Mouse (Mus musculus): Measurements from ENCODE around the gene Syngr1. TPM values are rescaled to one million over a fixed set of nuclear protein-coding genes. Genes with fewer than 3 reads are reported as not detected.

Gene Syngr1
- polyA plus RNA-seq, 1 experiment from 2014 or later: 14.3 TPM

DNA sequence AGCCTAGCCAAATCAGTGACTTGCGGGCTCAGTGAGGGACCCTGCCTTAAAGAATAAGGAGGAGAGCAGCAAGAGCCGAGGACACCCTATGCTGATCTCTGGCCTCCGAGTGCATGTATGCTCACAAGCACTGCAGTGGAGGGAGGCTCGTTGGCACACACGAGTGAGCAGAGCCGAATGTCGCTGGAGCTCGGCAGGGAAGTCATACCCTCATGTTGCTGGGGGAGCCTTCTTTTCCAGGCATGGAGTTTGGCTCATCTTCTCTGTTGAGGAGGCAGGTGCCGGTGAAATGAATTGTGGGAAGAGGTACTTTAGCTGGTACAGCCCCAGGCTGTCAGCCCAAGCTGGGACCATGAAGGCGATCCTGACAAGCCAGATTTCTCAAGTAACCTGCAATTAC, 5.3 kb downstream of the Syngr1 start:
- 56% methylated on average over 10 of the region's 10 CpGs for WGBS
- ATAC-seq (ENCODE audit: low FRiP score, low TSS enrichment): no peak
- Histone ChIP-seq H3K36me3 (ENCODE audit: insufficient read depth, low read length) (no peaks in the 10 kb centered on the region), H3K27me3 (ENCODE audit: insufficient read depth, low read length) (peaks cover 34% of the 10 kb centered on the region), H3K9ac (replicated peaks; ENCODE audit: low read length) (no peak overlapping the region), H3K27ac (ENCODE audit: low read length) (no peak overlapping the region), H3K9me3 (ENCODE audit: low read length) (no peaks in the 10 kb centered on the region), H3K4me3 (ENCODE audit: low read length) (no peak overlapping the region), H3K4me2 (replicated peaks; ENCODE audit: low read depth, low read length) (no peak overlapping the region), H3K4me1 (ENCODE audit: insufficient read depth, low read length) (no peaks in the 10 kb centered on the region; the same call in 1 of the 2 replicates)

DNA sequence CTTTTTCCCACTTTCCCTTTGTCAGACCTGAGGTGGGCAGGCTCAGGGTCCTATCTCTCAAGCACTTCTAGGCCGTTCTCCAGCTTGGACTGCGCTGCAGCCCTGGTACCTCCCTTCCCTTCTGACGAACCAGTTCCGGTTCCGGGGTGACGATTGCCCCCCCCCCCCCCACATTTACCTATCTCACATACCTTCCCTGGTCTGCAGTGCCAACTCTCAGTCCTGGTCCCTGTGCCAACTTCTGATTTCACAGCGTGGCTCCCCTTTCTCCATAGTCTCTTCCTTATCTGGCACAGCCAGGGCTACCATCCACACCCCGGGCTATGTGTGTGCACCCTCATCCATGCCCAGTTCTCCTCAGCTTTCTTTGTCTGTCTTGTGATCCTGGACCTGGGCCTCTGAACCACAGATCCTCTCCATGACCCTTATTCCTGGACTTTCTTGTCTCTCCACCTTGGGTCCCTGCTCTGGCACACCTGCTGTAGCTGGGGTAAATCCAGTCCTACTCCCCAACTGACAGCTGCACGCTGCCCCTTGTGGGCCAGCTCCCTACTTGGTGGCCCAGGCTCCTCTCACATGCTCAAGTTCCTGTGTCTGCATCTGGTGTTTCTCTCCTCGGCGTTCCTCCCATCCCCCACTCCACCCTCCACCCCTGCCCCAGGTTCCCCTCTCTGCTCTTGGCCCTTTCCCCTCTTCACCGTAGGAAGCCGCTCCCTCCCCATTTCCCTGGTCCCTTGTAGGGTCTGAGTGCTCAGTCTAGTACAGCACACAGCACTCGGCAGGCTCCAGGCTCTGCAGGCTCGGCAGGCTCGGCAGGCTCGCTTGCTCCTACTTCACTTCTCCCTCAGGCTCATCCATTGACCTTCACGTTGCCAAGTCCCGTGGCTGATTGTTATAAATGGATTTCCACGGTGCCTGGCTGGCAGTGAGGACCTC, 6.1 kb downstream of the Syngr1 start:
- H3K4me3 ChIP-seq (ENCODE audit: low read length): no peak overlapping the region
- H3K9me3 ChIP-seq (ENCODE audit: low read length): no peaks in the 10 kb centered on the region
- H3K27me3 ChIP-seq (ENCODE audit: insufficient read depth, low read length): peaks cover 26% of the 10 kb centered on the region
- H3K4me2 ChIP-seq (replicated peaks; ENCODE audit: low read depth, low read length): 0 out of 2 replicates have a peak overlapping the region, but pooled peaks have one; percentile 23
- peak; percentile 75 for ATAC-seq (ENCODE audit: low FRiP score, low TSS enrichment)
- no peak overlapping the region; the same call in 1 of the 2 replicates for H3K9ac ChIP-seq (replicated peaks; ENCODE audit: low read length)
- H3K36me3 ChIP-seq (ENCODE audit: insufficient read depth, low read length): no peaks in the 10 kb centered on the region
- H3K27ac ChIP-seq (ENCODE audit: low read length): no peak overlapping the region
- no peaks in the 10 kb centered on the region; the same call in 1 of the 2 replicates for H3K4me1 ChIP-seq (ENCODE audit: insufficient read depth, low read length)
- WGBS: 20% methylated on average over 19 of the region's 20 CpGs

DNA sequence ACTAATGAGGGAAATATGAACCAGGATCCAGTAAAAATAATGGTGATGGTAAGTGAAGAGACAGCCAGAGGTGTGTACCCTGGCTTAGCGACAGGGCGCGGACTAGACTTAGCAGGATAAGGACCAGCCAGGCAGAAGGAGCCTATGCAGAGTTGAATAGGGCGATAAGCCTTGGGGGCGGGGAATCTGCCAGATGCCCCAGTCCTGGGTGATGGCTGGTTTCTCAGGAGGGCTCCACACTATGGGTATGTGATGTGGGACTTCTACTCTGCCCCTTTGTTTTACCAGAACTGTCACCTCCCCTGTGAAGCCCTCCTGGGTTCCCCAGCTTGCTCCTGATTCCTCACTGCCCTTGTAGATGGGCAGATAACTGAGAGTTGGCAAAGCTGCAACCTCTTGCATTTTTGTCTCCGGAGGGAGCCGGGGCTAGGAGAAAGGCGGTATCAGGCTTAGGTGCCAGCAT, 6.9 kb downstream of the Syngr1 start:
- no peak for ATAC-seq (ENCODE audit: low FRiP score, low TSS enrichment)
- Histone ChIP-seq H3K4me2 (replicated peaks; ENCODE audit: low read depth, low read length) (no peak overlapping the region), H3K4me1 (ENCODE audit: insufficient read depth, low read length) (no peaks in the 10 kb centered on the region; the same call in 1 of the 2 replicates), H3K27me3 (ENCODE audit: insufficient read depth, low read length) (peaks cover 18% of the 10 kb centered on the region), H3K36me3 (ENCODE audit: insufficient read depth, low read length) (no peaks in the 10 kb centered on the region), H3K27ac (ENCODE audit: low read length) (no peak overlapping the region), H3K9me3 (ENCODE audit: low read length) (no peaks in the 10 kb centered on the region), H3K4me3 (ENCODE audit: low read length) (no peak overlapping the region), H3K9ac (replicated peaks; ENCODE audit: low read length) (no peak overlapping the region)
- WGBS: 37% methylated on average over 8 of the region's 8 CpGs

GRCm38 (mm10) chr15:80098809-80099208, 7.7 kb downstream of the Syngr1 start:
- Histone ChIP-seq H3K4me1 (ENCODE audit: insufficient read depth, low read length) (no peaks in the 10 kb centered on the region; the same call in 1 of the 2 replicates), H3K4me2 (replicated peaks; ENCODE audit: low read depth, low read length) (no peak overlapping the region), H3K27ac (ENCODE audit: low read length) (no peak overlapping the region), H3K27me3 (ENCODE audit: insufficient read depth, low read length) (peaks cover 10% of the 10 kb centered on the region; the same call in 1 of the 2 replicates), H3K4me3 (ENCODE audit: low read length) (no peak overlapping the region), H3K9me3 (ENCODE audit: low read length) (no peaks in the 10 kb centered on the region), H3K36me3 (ENCODE audit: insufficient read depth, low read length) (no peaks in the 10 kb centered on the region), H3K9ac (replicated peaks; ENCODE audit: low read length) (0 out of 2 replicates have a peak overlapping the region, but pooled peaks have one; percentile 4)
- WGBS: 37% methylated on average over 9 of the region's 9 CpGs
- ATAC-seq (ENCODE audit: low FRiP score, low TSS enrichment): no peak

DNA sequence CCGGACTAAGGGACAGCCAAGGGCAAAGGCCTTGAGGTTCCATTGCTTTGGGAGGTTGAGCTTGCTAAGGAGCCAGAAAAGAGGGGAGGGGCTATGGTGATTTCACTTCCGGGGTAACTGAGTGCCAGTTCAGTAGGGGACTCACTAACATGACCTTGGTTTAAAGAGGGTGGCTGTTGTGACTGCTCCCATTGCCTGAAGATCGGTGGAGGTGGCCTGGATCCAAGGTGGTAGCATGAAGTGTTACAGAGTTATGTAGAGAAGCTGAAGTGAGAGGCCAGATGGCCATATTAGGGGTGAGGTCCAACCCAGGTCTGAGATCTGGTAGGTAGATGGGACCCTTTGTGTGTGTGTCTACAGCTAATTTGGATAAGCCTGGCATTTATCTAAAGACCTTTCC, 8.3 kb downstream of the Syngr1 start:
- H3K36me3 ChIP-seq (ENCODE audit: insufficient read depth, low read length): no peaks in the 10 kb centered on the region
- H3K27me3 ChIP-seq (ENCODE audit: insufficient read depth, low read length): 0 out of 2 replicates have a peak, but pooled peaks cover 9% of the 10 kb centered on the region
- 58% methylated on average over 3 of the region's 3 CpGs for WGBS
- no peak overlapping the region for H3K9ac ChIP-seq (replicated peaks; ENCODE audit: low read length)
- H3K27ac ChIP-seq (ENCODE audit: low read length): no peak overlapping the region
- H3K9me3 ChIP-seq (ENCODE audit: low read length): no peaks in the 10 kb centered on the region
- no peak for ATAC-seq (ENCODE audit: low FRiP score, low TSS enrichment)
- no peak overlapping the region for H3K4me3 ChIP-seq (ENCODE audit: low read length)
- no peaks in the 10 kb centered on the region; the same call in 1 of the 2 replicates for H3K4me1 ChIP-seq (ENCODE audit: insufficient read depth, low read length)
- H3K4me2 ChIP-seq (replicated peaks; ENCODE audit: low read depth, low read length): no peak overlapping the region

GRCm38 (mm10) chr15:80100196-80100595, 9.1 kb downstream of the Syngr1 start:
- H3K27me3 ChIP-seq (ENCODE audit: insufficient read depth, low read length): 0 out of 2 replicates have a peak, but pooled peaks cover 9% of the 10 kb centered on the region
- no peaks in the 10 kb centered on the region; the same call in 1 of the 2 replicates for H3K4me1 ChIP-seq (ENCODE audit: insufficient read depth, low read length)
- no peaks in the 10 kb centered on the region for H3K36me3 ChIP-seq (ENCODE audit: insufficient read depth, low read length)
- no peak overlapping the region for H3K4me3 ChIP-seq (ENCODE audit: low read length)
- 82% methylated on average over 3 of the region's 3 CpGs for WGBS
- no peaks in the 10 kb centered on the region for H3K9me3 ChIP-seq (ENCODE audit: low read length)
- no peak overlapping the region for H3K27ac ChIP-seq (ENCODE audit: low read length)
- no peak overlapping the region for H3K4me2 ChIP-seq (replicated peaks; ENCODE audit: low read depth, low read length)
- ATAC-seq (ENCODE audit: low FRiP score, low TSS enrichment): no peak
- H3K9ac ChIP-seq (replicated peaks; ENCODE audit: low read length): no peak overlapping the region

- Histone ChIP-seq H3K9ac (replicated peaks; ENCODE audit: low read length) (no peak overlapping the region), H3K4me3 (ENCODE audit: low read length) (no peak overlapping the region), H3K36me3 (ENCODE audit: insufficient read depth, low read length) (no peaks in the 10 kb centered on the region), H3K27ac (ENCODE audit: low read length) (no peak overlapping the region), H3K9me3 (ENCODE audit: low read length) (no peaks in the 10 kb centered on the region), H3K4me1 (ENCODE audit: insufficient read depth, low read length) (no peaks in the 10 kb centered on the region; the same call in 1 of the 2 replicates), H3K27me3 (ENCODE audit: insufficient read depth, low read length) (0 out of 2 replicates have a peak, but pooled peaks cover 7% of the 10 kb centered on the region), H3K4me2 (replicated peaks; ENCODE audit: low read depth, low read length) (no peak overlapping the region)
- no peak for ATAC-seq (ENCODE audit: low FRiP score, low TSS enrichment)
- 84% methylated on average over 10 of the region's 10 CpGs for WGBS
Observed at GRCm38 (mm10) chr15:80100871-80101270, 9.7 kb downstream of the Syngr1 start.

DNA sequence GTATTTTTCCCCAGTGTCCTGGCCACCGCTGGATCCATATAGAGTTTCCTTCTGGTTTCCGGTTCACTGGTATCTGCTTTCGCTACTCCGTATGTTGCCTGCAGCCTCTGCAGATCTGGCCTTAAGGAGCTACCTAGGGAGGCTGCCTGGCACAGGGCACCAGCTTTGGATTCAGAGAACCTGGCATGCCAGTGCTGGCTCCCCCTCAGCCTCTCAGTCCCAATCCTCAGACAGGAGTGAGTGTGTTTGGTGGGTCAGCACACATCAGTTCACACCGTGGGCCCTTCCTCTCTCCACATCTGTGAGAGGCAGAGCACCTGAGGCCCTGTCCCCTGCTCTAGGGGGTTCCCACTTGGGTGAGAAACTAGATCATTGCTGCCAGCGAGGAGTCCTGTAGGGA, 10.4 kb downstream of the Syngr1 start:
- Histone ChIP-seq H3K4me1 (ENCODE audit: insufficient read depth, low read length) (no peaks in the 10 kb centered on the region; the same call in 1 of the 2 replicates), H3K4me3 (ENCODE audit: low read length) (no peak overlapping the region), H3K9me3 (ENCODE audit: low read length) (no peaks in the 10 kb centered on the region), H3K27me3 (ENCODE audit: insufficient read depth, low read length) (0 out of 2 replicates have a peak, but pooled peaks cover 5% of the 10 kb centered on the region), H3K4me2 (replicated peaks; ENCODE audit: low read depth, low read length) (no peak overlapping the region), H3K27ac (ENCODE audit: low read length) (no peak overlapping the region), H3K9ac (replicated peaks; ENCODE audit: low read length) (no peak overlapping the region), H3K36me3 (ENCODE audit: insufficient read depth, low read length) (no peaks in the 10 kb centered on the region)
- no peak for ATAC-seq (ENCODE audit: low FRiP score, low TSS enrichment)
- 54% methylated on average over 6 of the region's 6 CpGs for WGBS

- Histone ChIP-seq H3K27ac (ENCODE audit: low read length) (no peak overlapping the region), H3K36me3 (ENCODE audit: insufficient read depth, low read length) (no peaks in the 10 kb centered on the region), H3K27me3 (ENCODE audit: insufficient read depth, low read length) (0 out of 2 replicates have a peak, but pooled peaks cover 5% of the 10 kb centered on the region), H3K4me2 (replicated peaks; ENCODE audit: low read depth, low read length) (no peak overlapping the region), H3K9me3 (ENCODE audit: low read length) (no peaks in the 10 kb centered on the region), H3K4me1 (ENCODE audit: insufficient read depth, low read length) (no peaks in the 10 kb centered on the region; the same call in 1 of the 2 replicates), H3K4me3 (ENCODE audit: low read length) (no peak overlapping the region), H3K9ac (replicated peaks; ENCODE audit: low read length) (no peak overlapping the region)
- ATAC-seq (ENCODE audit: low FRiP score, low TSS enrichment): no peak
- 78% methylated on average over 6 of the region's 6 CpGs for WGBS
Observed at GRCm38 (mm10) chr15:80102495-80102894, 11.4 kb downstream of the Syngr1 start.

Data from kidney, embryonic 16.5 days (tissue).